Comparison of ENCODE assay signal across 10 mouse cellular contexts in the genomic region with DNA sequence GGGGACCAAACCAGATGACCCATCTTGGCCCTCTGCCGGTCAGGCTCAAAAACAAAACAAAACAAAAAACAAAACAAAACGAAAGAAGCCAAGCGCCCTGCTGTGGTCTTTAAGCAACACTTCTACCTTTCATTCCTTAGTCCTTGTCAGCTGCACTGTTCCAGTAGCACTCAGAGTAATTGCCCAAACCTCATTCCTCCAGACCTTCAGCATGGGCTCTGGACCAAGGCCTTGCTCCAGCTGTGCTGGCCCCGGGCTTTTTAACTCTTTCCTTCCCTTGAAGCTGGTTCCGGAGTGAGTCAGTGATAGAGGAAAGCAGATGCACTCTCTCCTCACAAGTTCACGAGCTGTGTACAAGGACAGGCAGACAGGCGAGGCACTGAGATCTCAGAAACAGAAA. TPM values are rescaled to one million over a fixed set of nuclear protein-coding genes. Genes with fewer than 3 reads are reported as not detected.
A peak's percentile ranks its signal among the peaks of the same experiment; 100 is the strongest.
DNase-seq lines count a peak whose midpoint lies in the region; ATAC-seq and TF ChIP-seq lines count a peak whose summit lies in the region.
"Had no signal": no experiment of that assay in that cellular context is flagged by ENCODE, and none has a peak within 500 bp of the region (broad histone marks: within the 10 kb centered on the region; RNA-seq: fewer than 3 reads in every experiment).

No protein-coding gene starts in this region.

- no peak overlapping the region for H3K4me2 ChIP-seq in midbrain, embryonic 13.5 days (replicated peaks)
- no peak overlapping the region for H3K4me2 ChIP-seq in midbrain, embryonic 16.5 days (ENCODE audit: low read length)
- H3K4me2 ChIP-seq in heart, postnatal 0 days (ENCODE audit: low read depth, low read length): peak overlapping the region; percentile 21; the same call in 1 of the 2 replicates
- peak overlapping the region; percentile 35 for H3K4me2 ChIP-seq in myocyte (ENCODE audit: low read depth)

- ATAC-seq in midbrain, embryonic 13.5 days: peak; percentile 30; the same call in 1 of the 2 replicates
- ATAC-seq in midbrain, embryonic 16.5 days: no peak
- 0 out of 2 replicates have a peak, but pooled peaks have one; percentile 41 for ATAC-seq in heart, postnatal 0 days (ENCODE audit: insufficient read depth, low read depth)

- no peaks in the 10 kb centered on the region for H3K9me3 ChIP-seq in midbrain, embryonic 13.5 days
- no peaks in the 10 kb centered on the region for H3K9me3 ChIP-seq in midbrain, embryonic 16.5 days (replicated peaks; ENCODE audit: control insufficient read depth, low read length, poor library complexity, severe bottlenecking)
- no peaks in the 10 kb centered on the region for H3K9me3 ChIP-seq in heart, postnatal 0 days (replicated peaks; ENCODE audit: control insufficient read depth, low read length)

- no peaks in the 10 kb centered on the region for H3K36me3 ChIP-seq in midbrain, embryonic 13.5 days
- H3K36me3 ChIP-seq in midbrain, embryonic 16.5 days (ENCODE audit: control insufficient read depth, insufficient read depth, low read length): no peaks in the 10 kb centered on the region
- no peaks in the 10 kb centered on the region for H3K36me3 ChIP-seq in heart, postnatal 0 days (replicated peaks; ENCODE audit: control insufficient read depth, insufficient read depth, low read length)
- H3K36me3 ChIP-seq in myocyte (ENCODE audit: control insufficient read depth, insufficient read depth): no peaks in the 10 kb centered on the region

- H3K27ac ChIP-seq in midbrain, embryonic 13.5 days: no peak overlapping the region
- no peak overlapping the region for H3K27ac ChIP-seq in midbrain, embryonic 16.5 days (ENCODE audit: low read length)
- H3K27ac ChIP-seq in heart, postnatal 0 days (ENCODE audit: low read depth): no peak overlapping the region

- no peak for TF ChIP-seq CTCF in heart, postnatal 0 days (IDR thresholded peaks at IDR 0.05; ENCODE audit: low read depth)

- H3K79me2 ChIP-seq in myocyte (ENCODE audit: control insufficient read depth, insufficient read depth): no peaks in the 10 kb centered on the region

- DNase-seq in fibroblast of lung, adult 2 months (ENCODE audit: low read depth): peak; percentile 52
- no peak for DNase-seq in heart, postnatal 0 days (ENCODE audit: low spot score)
- DNase-seq in cerebellum, postnatal 4 days (ENCODE audit: low spot score in 2 of 2): no peak
- no peak for DNase-seq in frontal cortex, postnatal 25 days (ENCODE audit: low spot score in 2 of 2)
- DNase-seq: cerebellum, adult 9-11 months; layer of hippocampus, adult 9-11 months; thymus, postnatal 4 days had no signal

- WGBS in midbrain, embryonic 13.5 days: 32% methylated on average over 7 of the region's 7 CpGs
- WGBS in midbrain, embryonic 16.5 days: 33% methylated on average over 7 of the region's 7 CpGs
- 29% methylated on average over 7 of the region's 7 CpGs for WGBS in heart, postnatal 0 days

- H3K27me3 ChIP-seq in midbrain, embryonic 13.5 days: no peaks in the 10 kb centered on the region
- no peaks in the 10 kb centered on the region for H3K27me3 ChIP-seq in midbrain, embryonic 16.5 days (ENCODE audit: control insufficient read depth, insufficient read depth, low read depth, low read length)
- no peaks in the 10 kb centered on the region for H3K27me3 ChIP-seq in heart, postnatal 0 days (ENCODE audit: control insufficient read depth, insufficient read depth, low read length)
- H3K27me3 ChIP-seq in myocyte (ENCODE audit: control insufficient read depth, insufficient read depth, insufficient read length): no peaks in the 10 kb centered on the region

- H3K4me1 ChIP-seq in midbrain, embryonic 13.5 days (replicated peaks): 0 out of 2 replicates have a peak, but pooled peaks cover 4% of the 10 kb centered on the region
- H3K4me1 ChIP-seq in midbrain, embryonic 16.5 days (ENCODE audit: control insufficient read depth, insufficient read depth, low read length): no peaks in the 10 kb centered on the region
- no peaks in the 10 kb centered on the region for H3K4me1 ChIP-seq in heart, postnatal 0 days (ENCODE audit: control insufficient read depth, insufficient read depth)

- H3K9ac ChIP-seq in midbrain, embryonic 13.5 days (replicated peaks): no peak overlapping the region
- no peak overlapping the region for H3K9ac ChIP-seq in midbrain, embryonic 16.5 days (ENCODE audit: low read depth, low read length)
- H3K9ac ChIP-seq in heart, postnatal 0 days (replicated peaks; ENCODE audit: low read depth, low read length): no peak overlapping the region

- no peak for TF ChIP-seq EP300 in heart, postnatal 0 days (IDR thresholded peaks at IDR 0.05; ENCODE audit: low read depth)

- TF ChIP-seq POLR2A in myocyte (IDR thresholded peaks at IDR 0.05; ENCODE audit: insufficient read length, low read depth): no peak

- H3ac ChIP-seq in myocyte (ENCODE audit: control insufficient read depth, insufficient read length): no peak overlapping the region

- H3K4me3 ChIP-seq in midbrain, embryonic 13.5 days (replicated peaks): no peak overlapping the region
- H3K4me3 ChIP-seq in midbrain, embryonic 16.5 days (ENCODE audit: low read depth, low read length): no peak overlapping the region
- no peak overlapping the region for H3K4me3 ChIP-seq in heart, postnatal 0 days (ENCODE audit: low read depth, low read length)
- no peak overlapping the region for H3K4me3 ChIP-seq in myocyte

TF ChIP-seq in myocyte, 11 proteins besides CTCF, POLR2A, EP300 and RAD21:
- TF ChIP-seq USF1 (IDR thresholded peaks at IDR 0.05; ENCODE audit: low read depth) (no peak), CEBPB (IDR thresholded peaks at IDR 0.05; ENCODE audit: insufficient read depth, poor library complexity, severe bottlenecking) (no peak), TCF12 (IDR thresholded peaks at IDR 0.05; ENCODE audit: insufficient read depth, poor library complexity, severe bottlenecking) (no peak), REST (IDR thresholded peaks at IDR 0.05; ENCODE audit: insufficient read depth, insufficient read length) (no peak), POLR2AphosphoS2 (IDR thresholded peaks at IDR 0.05; ENCODE audit: insufficient read length, low read depth) (no peak), SRF (IDR thresholded peaks at IDR 0.05; ENCODE audit: control insufficient read depth, insufficient read length, low read depth) (no peak), E2F4 (IDR thresholded peaks at IDR 0.05; ENCODE audit: insufficient read depth) (no peak)

RNA-seq across cellular contexts. Expression of a gene that starts 14.6 kb away (rescaled TPM):
- polyA plus RNA-seq in midbrain, embryonic 13.5 days (2015; fragmentation: Nextera tagmentation; extraction: Ambion mirVana): 0.95 and 1.7 TPM in 2 replicates
- 2.1 and 2.6 TPM in 2 replicates for polyA plus RNA-seq in midbrain, embryonic 16.5 days (2015; fragmentation: Nextera tagmentation; extraction: Ambion mirVana)
- total RNA-seq in heart, postnatal 0 days (2014; rRNA removed; ENCODE audit: low replicate concordance): 12.8 and 15.0 TPM in 2 replicates
- 5.3 and 5.6 TPM in 2 replicates for polyA plus RNA-seq in heart, postnatal 0 days (2015; fragmentation: Nextera tagmentation; extraction: Ambion mirVana)
- polyA plus RNA-seq in myocyte (2012; fragmentation: generic; extraction: Trizol): 0.08 TPM

Comparison
In these comparisons a context has a peak if more than half of its experiments do, and no peak if none do; other contexts are left out.
1. H3K4me2 ChIP-seq: peak in heart, postnatal 0 days (single experiment) and myocyte (single experiment); none in midbrain, embryonic 13.5 days (single experiment) and midbrain, embryonic 16.5 days (single experiment).